10 mouse cellular contexts compared by ENCODE assay signal in genomic region chr10:108447211-108447610, GRCm38 (mm10).
DNase-seq lines count a peak whose midpoint lies in the region; ATAC-seq and TF ChIP-seq lines count a peak whose summit lies in the region.
"Had no signal": no experiment of that assay in that cellular context is flagged by ENCODE, and none has a peak within 500 bp of the region (broad histone marks: within the 10 kb centered on the region; RNA-seq: fewer than 3 reads in every experiment).

No protein-coding gene starts in this region.

- TF ChIP-seq CTCF in liver, adult 2 months (IDR thresholded peaks at IDR 0.05; ENCODE audit: low read depth, low read length), result no peak
- TF ChIP-seq CTCF in embryonic fibroblast, embryonic 13.5 days (IDR thresholded peaks at IDR 0.05; ENCODE audit: borderline replicate concordance, insufficient read depth, low read length), result no peak

- DNase-seq in liver, adult 2 months (ENCODE audit: extremely low read depth, low read depth, low spot score), result peak; percentile 51
- DNase-seq in liver, result no peak
- DNase-seq in thymus, postnatal 36 days, result no peak
- DNase-seq in retina, embryonic 14.5 days (ENCODE audit: low spot score), result no peak
- DNase-seq: gastrocnemius, postnatal 25 days; spleen, adult 18-20 months had no signal

- H3K9me3 ChIP-seq in liver, embryonic 15.5 days (replicated peaks), result no peaks in the 10 kb centered on the region
- H3K9me3 ChIP-seq: neural tube, embryonic 13.5 days had no signal

- no peak overlapping the region for H3K27ac ChIP-seq in liver, adult 2 months (replicated peaks; ENCODE audit: insufficient read depth, low read depth, low read length)
- peak overlapping the region; percentile 97; the same call in 1 of the 2 replicates for H3K27ac ChIP-seq in embryonic fibroblast, embryonic 13.5 days (ENCODE audit: insufficient read depth, low read length)
- H3K27ac ChIP-seq in liver, embryonic 15.5 days (replicated peaks), result no peak overlapping the region

- no peaks in the 10 kb centered on the region for H3K27me3 ChIP-seq in liver, adult 2 months (ENCODE audit: control insufficient read depth, insufficient read depth, low read length)
- no peaks in the 10 kb centered on the region for H3K27me3 ChIP-seq in liver, embryonic 15.5 days

- no peak for TF ChIP-seq POLR2A in liver, adult 2 months (IDR thresholded peaks at IDR 0.05; ENCODE audit: extremely low read depth, insufficient read depth, low read length)
- TF ChIP-seq POLR2A in embryonic fibroblast, embryonic 13.5 days (IDR thresholded peaks at IDR 0.05; ENCODE audit: low read depth, low read length), result no peak

- no peak overlapping the region for H3K9ac ChIP-seq in liver, adult 2 months (ENCODE audit: low read depth, low read length)
- no peak overlapping the region for H3K9ac ChIP-seq in liver, embryonic 15.5 days

- H3K36me3 ChIP-seq in liver, adult 2 months (ENCODE audit: control insufficient read depth, insufficient read depth, low read length), result no peaks in the 10 kb centered on the region
- no peaks in the 10 kb centered on the region for H3K36me3 ChIP-seq in liver, embryonic 15.5 days (replicated peaks)
- H3K36me3 ChIP-seq: neural tube, embryonic 13.5 days had no signal

- WGBS in liver, adult 2 months, result 36% methylated on average over 10 of the region's 10 CpGs
- 19% methylated on average over 10 of the region's 10 CpGs for WGBS in liver, embryonic 15.5 days (ENCODE audit: insufficient replicate concordance)

- H3K4me3 ChIP-seq in liver, adult 2 months (ENCODE audit: insufficient read depth, low read depth, low read length), result no peak overlapping the region
- H3K4me3 ChIP-seq in embryonic fibroblast, embryonic 13.5 days (ENCODE audit: insufficient read depth, low read length), result no peak overlapping the region
- H3K4me3 ChIP-seq in liver, embryonic 15.5 days (replicated peaks), result no peak overlapping the region

- H3K4me1 ChIP-seq in liver, adult 2 months (ENCODE audit: control insufficient read depth, insufficient read depth, low read length), result peaks cover 27% of the 10 kb centered on the region
- H3K4me1 ChIP-seq in embryonic fibroblast, embryonic 13.5 days (ENCODE audit: control insufficient read depth, insufficient read depth, low read length), result peaks cover 5% of the 10 kb centered on the region; the same call in 1 of the 2 replicates
- peaks cover 21% of the 10 kb centered on the region for H3K4me1 ChIP-seq in liver, embryonic 15.5 days (replicated peaks)

- H3K4me2 ChIP-seq in liver, embryonic 15.5 days, result peak overlapping the region; percentile 67

- H3K79me2 ChIP-seq in liver, adult 2 months (ENCODE audit: control insufficient read depth, insufficient read depth, low read length), result no peaks in the 10 kb centered on the region

- no peak for ATAC-seq in liver, embryonic 15.5 days (ENCODE audit: insufficient read depth)
- ATAC-seq in megakaryocyte progenitor cell, adult 5-6 weeks (replicated peaks; ENCODE audit: poor library complexity), result peak; percentile 42
